Mouse (Mus musculus): ENCODE results near the gene Mill2.
"Not testable (repeated sequence)": the region's sequence is repeated elsewhere in the genome, so short reads cannot be mapped to it uniquely, and the experiment has no call there.

Gene Mill2

GRCm38 (mm10) chr7:18839865-18840264 lies at the start of gene Mill2:
Gene Mill2 (plus strand): TSS chr7:18839966.
- DNase-seq (ENCODE audit: low read depth, low spot score) = no peak

GRCm38 (mm10) chr7:18790671-18791070 lies 49.1 kb upstream of the Mill2 start:
- not testable (repeated sequence) for DNase-seq (ENCODE audit: low read depth, low spot score)

DNA sequence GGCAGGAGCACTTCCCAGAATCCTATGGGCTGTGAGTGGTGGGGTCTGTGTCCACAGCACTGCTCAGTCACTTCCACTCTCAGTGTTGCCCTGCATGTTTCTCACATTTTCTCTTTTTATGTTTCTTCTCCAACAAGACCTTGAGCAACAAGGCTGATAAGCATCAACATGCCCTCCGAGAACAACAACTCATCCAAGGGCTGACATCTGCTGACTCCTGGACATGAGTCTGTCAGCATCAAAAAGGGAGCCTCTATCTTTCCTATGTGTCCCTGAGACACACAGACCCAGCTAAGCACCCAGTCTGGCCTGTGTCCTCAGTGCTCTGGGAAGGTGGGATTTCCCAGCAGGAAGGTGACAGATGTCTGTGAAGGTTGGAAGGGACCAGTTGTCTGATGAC lies 41.3 kb upstream of the Mill2 start, which contains the start of gene Psg19:
Gene Psg19 (minus strand): TSS at position 101 of the 400 bp plus-strand sequence.
- DNase-seq (ENCODE audit: low read depth, low spot score) = no peak

GRCm38 (mm10) chr7:18799129-18799528 lies 40.6 kb upstream of the Mill2 start:
- DNase-seq (ENCODE audit: low read depth, low spot score) = no peak

GRCm38 (mm10) chr7:18803526-18803925 lies 36.2 kb upstream of the Mill2 start:
- DNase-seq (ENCODE audit: low read depth, low spot score) = no peak

DNA sequence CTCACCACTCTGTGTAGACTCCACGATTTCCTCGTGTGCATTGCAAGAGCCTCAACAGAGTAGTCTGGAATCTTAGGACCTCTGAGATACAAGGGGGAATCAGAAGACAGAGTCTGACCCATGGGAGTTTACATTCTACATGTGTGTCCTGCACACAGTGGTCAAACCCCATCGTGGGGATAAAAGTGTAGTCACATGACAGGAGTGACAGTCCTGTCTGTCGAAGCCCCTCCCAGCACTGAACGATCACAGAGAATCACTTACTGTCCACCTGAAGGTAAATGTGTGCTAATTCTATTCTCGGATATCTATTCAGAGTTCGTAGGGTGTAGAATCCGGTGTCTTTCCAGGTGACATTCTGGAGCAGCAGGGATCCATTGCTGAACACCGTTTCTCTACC lies 21.5 kb upstream of the Mill2 start:
- DNase-seq (ENCODE audit: low read depth, low spot score) = no peak

DNA sequence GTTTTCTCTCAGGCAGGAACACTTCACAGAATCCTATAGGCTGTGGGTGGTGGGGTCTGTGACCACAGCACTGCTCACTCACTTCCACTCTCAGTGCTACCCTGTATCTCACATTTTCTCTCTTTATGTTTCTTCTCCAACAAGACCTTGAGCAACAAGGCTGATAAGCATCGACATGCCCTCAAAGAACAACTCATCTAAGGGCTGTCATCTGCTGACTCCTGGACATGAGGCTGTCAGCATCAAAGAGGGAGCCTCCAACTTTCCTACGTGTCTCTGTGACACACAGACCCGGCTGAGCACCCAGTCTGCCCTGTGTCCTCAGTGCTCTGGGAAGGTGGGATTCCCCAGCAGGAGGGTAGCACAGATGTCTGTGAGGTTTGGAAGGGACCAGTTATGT lies 18.3 kb upstream of the Mill2 start, which contains the start of gene Psg17:
Gene Psg17 (minus strand): TSS at position 101 of the 400 bp plus-strand sequence.
- no peak for DNase-seq (ENCODE audit: low read depth, low spot score)

- DNase-seq (ENCODE audit: low read depth, low spot score) = no peak
Observed at GRCm38 (mm10) chr7:18827792-18828546, 11.8 kb upstream of the Mill2 start.

DNA sequence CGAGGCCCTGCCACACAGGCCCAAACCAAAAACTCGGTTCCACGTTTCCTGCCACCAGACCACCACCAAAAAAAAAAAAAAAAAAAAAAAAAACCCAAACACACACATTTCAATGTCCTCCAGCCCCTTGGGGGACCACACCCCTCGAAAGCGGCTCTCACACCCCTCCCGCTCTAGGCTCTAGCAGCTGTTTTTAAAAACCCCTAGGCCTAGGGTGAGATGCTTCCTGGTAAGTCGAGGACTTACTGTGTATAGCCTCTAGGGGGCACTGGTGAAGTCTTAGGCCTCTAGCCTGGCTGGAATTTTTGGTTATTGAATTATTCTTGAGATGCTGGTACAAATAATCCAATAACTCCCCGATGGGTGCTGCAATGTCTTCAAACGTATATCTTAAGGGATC lies 11.2 kb upstream of the Mill2 start:
- DNase-seq (ENCODE audit: low read depth, low spot score) = peak; percentile 13

- DNase-seq (ENCODE audit: low read depth, low spot score) = no peak
Observed at GRCm38 (mm10) chr7:18829545-18829944, 10.2 kb upstream of the Mill2 start.

DNA sequence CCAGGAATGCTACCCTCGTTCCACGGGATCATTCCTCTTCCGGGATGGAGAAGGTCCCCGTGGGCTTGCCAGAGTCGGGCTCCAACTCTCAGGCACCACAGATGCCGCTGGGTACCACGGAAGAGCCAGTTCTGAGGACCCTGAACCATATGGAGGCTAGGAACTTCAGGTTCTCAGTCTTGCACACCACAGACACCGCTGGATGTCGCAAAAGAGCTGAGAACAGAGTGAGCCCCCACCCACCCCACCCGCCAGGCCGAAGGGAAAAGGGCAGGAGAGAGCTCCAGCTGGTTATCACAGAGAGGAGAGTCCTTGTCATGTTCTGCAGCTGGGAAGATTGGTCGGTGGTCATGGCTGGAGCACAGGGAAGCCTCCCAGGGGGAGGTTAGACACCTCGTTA lies 7.5 kb upstream of the Mill2 start:
- DNase-seq (ENCODE audit: low read depth, low spot score) = no peak

DNA sequence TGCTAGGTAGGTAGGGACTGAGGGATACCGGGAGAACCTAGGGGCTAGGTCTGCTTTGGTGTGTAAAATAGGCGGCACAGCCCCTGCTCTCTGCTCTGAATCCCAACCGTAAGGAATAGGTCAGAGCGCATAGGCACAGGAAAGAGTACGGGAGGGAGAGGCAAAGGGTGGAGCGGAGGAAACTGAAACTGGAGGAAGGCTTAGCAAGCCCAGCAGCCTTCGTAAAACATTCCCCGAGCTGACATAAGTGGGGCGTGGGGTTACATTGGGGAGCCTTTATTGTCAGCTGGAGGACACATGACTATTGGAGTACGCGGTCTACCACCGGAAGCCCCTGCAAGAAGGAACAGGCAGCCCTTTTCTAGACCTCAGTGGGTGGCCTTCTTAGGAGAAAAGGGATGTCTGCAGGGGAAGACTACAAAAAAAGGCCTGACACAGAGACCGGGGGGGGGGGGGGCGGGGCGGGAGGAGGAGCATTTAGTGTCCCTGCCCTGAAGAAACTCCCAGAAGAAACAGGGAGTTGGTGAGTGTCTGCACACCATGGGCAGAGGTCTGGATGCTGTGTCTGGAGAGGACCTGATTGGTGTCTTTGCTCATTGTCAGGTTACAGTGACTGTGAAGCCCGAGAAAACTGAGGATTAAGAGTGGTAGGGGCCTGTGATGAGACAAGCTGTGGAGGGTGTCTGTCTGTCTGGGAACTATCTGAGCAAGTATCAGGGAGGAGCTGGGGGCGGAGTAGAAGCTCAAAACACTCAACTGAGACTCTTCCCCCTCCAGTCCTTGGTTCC lies 814 bp downstream of the Mill2 start:
- DNase-seq (ENCODE audit: low read depth, low spot score) = peak; percentile 46

DNA sequence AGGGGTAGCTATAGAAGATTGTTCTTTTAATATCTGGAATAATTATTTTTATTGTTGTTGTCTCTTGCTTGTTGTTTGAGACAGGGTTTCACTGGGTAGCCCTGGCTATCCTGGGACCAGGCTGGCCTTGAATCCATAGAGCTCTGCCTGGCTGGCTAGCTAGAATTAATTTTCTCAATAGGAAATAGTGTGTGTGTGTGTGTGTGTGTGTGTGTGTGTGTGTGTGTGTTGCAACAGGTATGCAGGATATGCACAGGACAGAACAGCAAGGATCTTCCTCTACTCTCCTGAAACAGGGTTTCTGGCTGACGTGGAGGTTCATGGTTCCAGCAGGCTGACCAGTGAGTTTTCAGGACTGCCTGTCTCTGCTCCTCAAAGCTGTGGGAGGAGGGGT lies 1.4 kb downstream of the Mill2 start:
- no peak for DNase-seq (ENCODE audit: low read depth, low spot score)

GRCm38 (mm10) chr7:18844811-18845210 lies 5.0 kb downstream of the Mill2 start:
- no peak for DNase-seq (ENCODE audit: low read depth, low spot score)

DNA sequence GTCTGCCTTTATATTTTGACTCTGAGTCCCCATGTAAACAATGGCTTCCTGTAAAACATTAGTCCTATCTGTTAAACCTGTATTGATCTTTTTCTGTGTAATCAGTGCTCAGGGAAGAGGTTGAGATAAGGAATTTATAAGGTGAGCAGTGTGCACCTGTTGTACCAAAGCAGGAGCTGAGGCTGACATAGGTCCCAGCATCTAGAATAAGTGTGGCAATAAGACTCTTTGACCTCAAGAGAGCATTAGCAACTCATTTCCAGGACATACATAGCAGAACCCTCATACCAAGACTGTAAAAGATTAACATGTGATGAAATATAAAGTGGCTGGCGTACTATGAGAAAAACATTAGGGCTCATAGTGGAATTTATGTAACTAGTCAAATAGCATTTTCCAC lies 8.6 kb downstream of the Mill2 start:
- DNase-seq (ENCODE audit: low read depth, low spot score) = no peak

DNA sequence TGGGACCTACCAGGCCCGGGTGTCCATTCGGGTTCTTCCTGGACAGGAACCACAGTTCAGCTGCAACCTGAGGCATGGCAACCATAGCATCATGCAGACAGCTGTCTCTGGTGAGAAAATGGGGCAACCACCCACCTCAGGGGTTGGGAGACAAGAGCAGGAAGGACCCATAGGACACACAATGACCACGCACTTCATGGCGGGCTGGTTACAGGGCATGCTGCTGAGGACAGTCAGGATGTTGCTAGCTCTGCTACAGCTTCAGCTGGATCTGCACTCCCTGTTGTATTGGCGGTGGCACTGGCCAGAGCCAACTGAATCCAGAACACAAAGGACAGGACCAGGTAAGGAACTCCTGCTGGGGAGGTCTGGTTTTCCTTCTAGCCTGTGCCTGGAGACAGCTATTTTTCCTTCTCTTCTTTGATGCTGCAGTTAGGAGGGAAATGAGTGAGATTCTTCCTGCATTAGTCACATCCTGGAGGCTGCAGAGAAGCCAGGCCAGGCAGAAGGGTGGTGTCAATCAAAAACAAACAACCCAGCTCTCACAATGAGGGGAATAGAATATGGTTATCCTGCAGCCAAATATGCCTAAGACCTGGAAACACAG lies 18.6 kb downstream of the Mill2 start:
- DNase-seq (ENCODE audit: low read depth, low spot score) = no peak

GRCm38 (mm10) chr7:18862801-18863200 lies 23.0 kb downstream of the Mill2 start:
- DNase-seq (ENCODE audit: low read depth, low spot score) = no peak

DNA sequence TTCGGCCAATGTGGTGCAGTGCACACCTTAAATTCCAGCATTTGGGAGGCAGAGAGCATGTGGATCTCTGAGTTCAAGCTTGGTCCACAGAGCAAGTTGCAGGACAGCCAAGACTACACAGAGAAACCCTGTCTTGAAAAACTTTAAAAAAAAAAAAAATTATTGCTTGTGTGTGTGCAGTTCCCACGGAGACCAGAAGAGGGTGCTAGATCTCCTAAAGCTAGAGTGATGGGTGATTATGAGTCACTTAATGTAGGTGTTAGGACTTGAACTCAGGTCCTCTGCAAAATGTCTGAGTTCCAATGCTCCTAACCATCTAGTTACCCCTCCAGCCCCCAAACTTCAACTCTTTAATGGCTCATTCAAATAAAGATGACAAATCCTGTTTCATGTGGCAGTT lies 28.7 kb downstream of the Mill2 start:
- DNase-seq (ENCODE audit: low read depth, low spot score) = no peak

DNA sequence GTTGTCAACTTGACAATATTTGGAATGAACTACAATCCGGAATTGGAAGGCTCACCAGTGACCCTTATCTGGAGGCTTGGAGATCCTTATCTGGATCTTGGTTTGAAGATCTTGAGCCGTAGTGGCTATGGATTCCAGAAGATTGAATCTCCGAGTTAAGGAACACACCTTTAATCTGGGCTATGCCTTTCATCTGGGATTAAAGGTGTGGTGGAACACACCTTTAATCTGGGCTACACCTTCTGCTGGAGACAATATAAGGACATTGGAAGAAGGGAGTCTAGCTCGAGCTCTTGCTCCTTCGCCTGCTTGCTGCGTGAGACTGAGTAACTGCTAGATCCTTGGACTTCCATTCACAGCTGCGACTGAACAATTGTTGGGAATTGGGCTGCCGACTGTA lies 31.3 kb downstream of the Mill2 start, which contains the start of gene Pglyrp1:
Gene Pglyrp1 (plus strand): TSS at position 301 of the 400 bp plus-strand sequence.
- DNase-seq (ENCODE audit: low read depth, low spot score) = not testable (repeated sequence)

DNA sequence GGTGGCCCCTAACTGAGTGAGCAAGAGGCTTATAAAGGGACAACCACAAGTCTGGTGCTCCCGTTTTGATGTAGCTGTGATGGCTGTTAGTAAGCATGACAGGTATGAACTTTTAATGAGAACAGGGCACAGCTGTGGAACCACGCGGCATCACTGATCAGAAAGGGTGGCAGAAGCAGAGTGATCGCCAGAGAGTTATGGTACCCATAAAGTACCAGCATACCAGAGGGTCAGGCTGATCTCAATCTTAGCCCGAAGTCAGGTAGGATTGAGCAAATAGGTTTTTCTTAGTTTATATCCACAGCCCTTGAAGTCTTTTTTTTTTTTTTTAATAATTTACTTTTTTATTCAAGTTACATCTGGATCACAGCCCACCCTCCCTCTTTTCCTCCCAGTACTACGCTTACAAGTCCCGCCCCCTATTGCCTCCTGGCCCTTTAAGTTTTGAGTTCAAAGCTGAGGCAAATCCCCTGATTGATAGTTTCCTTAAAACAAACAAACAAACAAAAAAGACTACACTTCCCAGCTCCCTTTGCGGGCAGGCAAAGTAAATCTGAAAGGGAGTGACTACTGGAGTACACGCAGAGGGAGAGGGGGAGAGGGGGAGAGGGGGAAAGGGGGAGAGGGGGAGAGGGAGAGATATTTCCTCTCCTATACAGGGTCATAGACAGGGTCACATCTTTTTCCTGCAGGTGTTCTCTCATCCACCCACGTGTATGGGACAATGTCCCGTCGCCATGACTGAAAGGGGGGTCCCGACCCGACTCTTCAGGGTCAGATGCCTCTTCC lies 32.4 kb downstream of the Mill2 start:
- peak; percentile 35 for DNase-seq (ENCODE audit: low read depth, low spot score)

- no peak for DNase-seq (ENCODE audit: low read depth, low spot score)
Observed at GRCm38 (mm10) chr7:18872816-18873215, 33.0 kb downstream of the Mill2 start.

All from forelimb bud, embryonic 11.5 days (tissue).